Mouse (Mus musculus) regulatory T cell (primary cell): ENCODE data around the gene Jup.

ENCODE experiments used
- in situ Hi-C: fragments of 300-600 bp; cut with MboI, MseI; formaldehyde crosslinking; loops from one replicate; pipeline ENCODE4 v1.15.1; 2025; ENCODE audit warnings: high pct_unique_total_duplicates

The Jup gene

DNA sequence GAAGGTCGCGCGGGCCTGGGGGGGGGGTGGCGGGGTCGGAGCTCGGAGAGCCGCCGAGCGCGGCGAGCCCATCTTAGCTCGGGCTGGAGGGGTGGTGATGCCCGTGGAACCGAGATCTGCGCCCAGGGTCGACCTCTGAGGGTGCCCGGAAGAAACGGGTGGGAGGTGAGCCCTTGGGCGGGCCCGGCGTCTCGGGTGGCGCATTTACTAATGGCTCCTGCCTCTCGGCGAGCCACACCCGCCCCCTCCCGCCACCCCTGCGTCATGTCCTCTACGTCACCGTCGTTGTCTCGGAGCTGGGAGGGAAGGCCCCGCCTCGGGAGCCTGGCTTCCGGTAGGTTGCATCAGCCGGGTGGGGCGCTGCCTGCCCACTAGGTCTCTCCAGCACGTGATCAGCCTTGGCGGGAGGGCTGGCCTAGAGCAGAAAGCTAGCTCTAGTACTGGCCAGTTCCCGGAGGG, 77.4 kb downstream of the Jup start:
- in situ Hi-C loops = loop anchor here (25.0 kb wide), 1 partner anchor 1158 kb away; the partner anchor contains the start of gene Ccr7

DNA sequence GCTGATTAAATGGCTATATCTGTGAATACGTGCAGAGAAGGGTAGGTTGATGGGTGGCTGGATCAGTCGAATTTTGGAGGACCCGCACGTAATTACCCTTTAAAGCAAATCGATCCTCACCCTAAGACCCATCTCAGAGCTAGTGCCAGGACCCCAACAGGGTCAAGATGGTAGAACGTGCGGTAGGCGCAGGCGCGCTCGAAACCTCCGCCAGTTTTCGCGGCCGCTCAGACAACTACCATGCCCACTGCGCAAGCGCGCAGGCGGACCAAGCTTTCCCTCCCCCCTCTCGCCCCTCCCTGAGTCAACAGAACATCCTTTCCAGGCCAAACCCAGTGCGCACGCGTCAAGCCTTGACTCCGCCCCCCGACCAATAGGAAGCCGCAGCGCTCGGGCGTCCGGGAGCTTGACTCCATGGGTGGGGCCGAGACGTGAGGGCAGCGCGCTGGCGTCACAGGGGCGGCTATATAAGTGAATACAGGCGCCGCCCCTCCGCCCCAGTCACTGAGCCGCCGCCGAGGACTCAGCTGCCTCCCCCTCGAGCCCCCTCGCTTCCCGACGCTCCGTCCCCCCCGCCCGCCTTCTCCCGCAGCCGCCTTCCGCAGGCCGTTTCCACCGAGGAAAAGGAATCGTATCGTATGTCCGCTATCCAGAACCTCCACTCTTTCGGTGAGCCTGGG, 77.9 kb downstream of the Jup start, which contains the start of gene Eif1:
Eif1 (plus strand) TSS at position 394 of the 680 bp plus-strand sequence.
- in situ Hi-C loops = loop anchor here (25.0 kb wide), 1 partner anchor 1157 kb away; the partner anchor contains the start of gene Ccr7
